Mouse (Mus musculus): ENCODE data around the gene Htra3. TPM values are rescaled to one million over a fixed set of nuclear protein-coding genes. Genes with fewer than 3 reads are reported as not detected.

Gene Htra3
- total and polyA plus RNA-seq, 3 experiments = not detected

DNA sequence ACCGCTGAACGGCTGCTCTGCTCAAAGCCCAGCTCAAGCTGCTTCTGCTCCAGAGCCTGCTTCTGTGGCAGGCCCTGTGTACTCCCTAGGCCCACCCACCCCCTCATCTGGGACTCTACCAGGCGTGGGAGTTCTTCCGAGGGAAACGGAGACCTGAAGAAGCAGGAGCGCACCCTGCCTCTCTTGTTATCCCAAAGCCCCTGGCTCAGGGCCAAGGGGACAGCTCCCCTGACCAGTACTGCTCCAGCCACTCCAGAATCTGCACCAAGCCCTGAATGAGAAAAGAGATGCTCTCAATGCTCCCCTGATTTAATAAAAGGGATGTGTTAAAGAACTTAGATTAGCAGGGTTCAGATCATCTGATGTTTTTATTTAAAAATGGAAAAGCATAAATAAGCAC, 18.4 kb downstream of the Htra3 start:
- H3K36me3 ChIP-seq (ENCODE audit: control insufficient read depth in 1 of 2, insufficient read depth in 2 of 2, low read length in 2 of 2) = no peaks in the 10 kb centered on the region
- H3K4me1 ChIP-seq (ENCODE audit: control insufficient read depth in 1 of 2, insufficient read depth in 2 of 2, low read length in 2 of 2) = no peaks in the 10 kb centered on the region
- no peak for DNase-seq (ENCODE audit: low read depth, low spot score)
- no peaks in the 10 kb centered on the region for H3K27me3 ChIP-seq (ENCODE audit: control insufficient read depth in 1 of 2, insufficient read depth in 2 of 2, low read length in 2 of 2)
- no peaks in the 10 kb centered on the region for H3K9me3 ChIP-seq (replicated peaks; ENCODE audit: insufficient read depth, low read length)
- TF ChIP-seq ZC3H11A (IDR thresholded peaks at IDR 0.05; ENCODE audit: low read depth, low read length) (no peak), RCOR1 (IDR thresholded peaks at IDR 0.05; ENCODE audit: low read depth, low read length) (no peak), POLR2AphosphoS2 (IDR thresholded peaks at IDR 0.05; ENCODE audit: low read length) (no peak), SMC3 (IDR thresholded peaks at IDR 0.05; ENCODE audit: low read depth, low read length) (no peak), POLR2A (IDR thresholded peaks at IDR 0.05; ENCODE audit: control insufficient read depth in 1 of 2, insufficient read depth in 1 of 2, low read depth in 1 of 2, low read length in 2 of 2, poor library complexity in 1 of 2) (no peak), GABPA (IDR thresholded peaks at IDR 0.05; ENCODE audit: low read depth, low read length) (no peak), MYB (IDR thresholded peaks at IDR 0.05; ENCODE audit: low read depth, low read length) (no peak)
- H3K27ac ChIP-seq (ENCODE audit: control insufficient read depth, low read depth, low read length) = no peak overlapping the region
- no peak overlapping the region for H3K9ac ChIP-seq (ENCODE audit: control insufficient read depth, low read depth, low read length, poor library complexity, severe bottlenecking)
- no peak overlapping the region for H3K4me3 ChIP-seq (ENCODE audit: control insufficient read depth in 1 of 2, insufficient read depth in 1 of 2, low read depth in 2 of 2, low read length in 2 of 2)
- H3K79me2 ChIP-seq (ENCODE audit: control insufficient read depth, insufficient read depth, low read length, poor library complexity) = no peaks in the 10 kb centered on the region

DNA sequence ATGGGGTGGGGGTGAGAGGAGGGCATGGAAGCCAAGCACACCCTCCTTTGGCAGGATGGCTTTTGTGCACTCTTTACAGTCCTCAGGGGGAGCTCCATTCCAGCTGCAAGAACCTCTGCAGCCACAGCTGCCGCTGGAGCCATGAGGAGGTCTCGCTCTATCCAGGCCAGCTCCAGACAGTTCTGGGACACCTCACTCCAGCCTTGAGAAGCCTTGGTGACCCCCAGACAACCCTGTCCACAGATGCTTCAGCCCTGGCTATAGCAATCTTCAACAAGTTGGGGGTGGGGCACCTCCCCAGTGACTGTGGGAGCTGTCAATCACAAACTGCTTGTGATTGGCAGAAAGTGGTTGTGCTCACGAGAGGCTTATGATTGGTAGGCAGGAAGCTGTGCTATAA, 20.1 kb downstream of the Htra3 start:
- H3K36me3 ChIP-seq (ENCODE audit: control insufficient read depth in 1 of 2, insufficient read depth in 2 of 2, low read length in 2 of 2) = no peaks in the 10 kb centered on the region
- no peaks in the 10 kb centered on the region for H3K4me1 ChIP-seq (ENCODE audit: control insufficient read depth in 1 of 2, insufficient read depth in 2 of 2, low read length in 2 of 2)
- no peak overlapping the region for H3K4me3 ChIP-seq (ENCODE audit: control insufficient read depth in 1 of 2, insufficient read depth in 1 of 2, low read depth in 2 of 2, low read length in 2 of 2)
- H3K9me3 ChIP-seq (replicated peaks; ENCODE audit: insufficient read depth, low read length) = no peaks in the 10 kb centered on the region
- H3K9ac ChIP-seq (ENCODE audit: control insufficient read depth, low read depth, low read length, poor library complexity, severe bottlenecking) = no peak overlapping the region
- H3K27ac ChIP-seq (ENCODE audit: control insufficient read depth, low read depth, low read length) = no peak overlapping the region
- no peaks in the 10 kb centered on the region for H3K79me2 ChIP-seq (ENCODE audit: control insufficient read depth, insufficient read depth, low read length, poor library complexity)
- no peak for TF ChIP-seq ZC3H11A (IDR thresholded peaks at IDR 0.05; ENCODE audit: low read depth, low read length)
- no peak for TF ChIP-seq MYC (IDR thresholded peaks at IDR 0.05; ENCODE audit: low read depth, low read length)
- no peak for TF ChIP-seq NELFE (IDR thresholded peaks at IDR 0.05; ENCODE audit: low read depth, low read length)
- TF ChIP-seq POLR2AphosphoS5 (IDR thresholded peaks at IDR 0.05; ENCODE audit: borderline replicate concordance, low read depth, low read length) = no peak
- no peak for TF ChIP-seq SMC3 (IDR thresholded peaks at IDR 0.05; ENCODE audit: low read depth, low read length)
- no peak for TF ChIP-seq MAFK (IDR thresholded peaks at IDR 0.05; ENCODE audit: borderline replicate concordance, low read depth, low read length)
- TF ChIP-seq KAT2A (conservative IDR thresholded peaks at IDR 0.05; ENCODE audit: low read depth, low read length) = no peak
- TF ChIP-seq MAX (IDR thresholded peaks at IDR 0.05; ENCODE audit: low read length) = no peak
- no peak for TF ChIP-seq MAZ (IDR thresholded peaks at IDR 0.05; ENCODE audit: low read depth, low read length)
- TF ChIP-seq NRF1 (IDR thresholded peaks at IDR 0.05; ENCODE audit: insufficient read depth, low read depth, low read length, poor library complexity, severe bottlenecking) = no peak
- TF ChIP-seq ZNF384 (IDR thresholded peaks at IDR 0.05; ENCODE audit: low read depth, low read length) = no peak
- no peak for TF ChIP-seq ELF1 (IDR thresholded peaks at IDR 0.05; ENCODE audit: low read depth, low read length)
- no peak for TF ChIP-seq TCF12 (IDR thresholded peaks at IDR 0.05; ENCODE audit: low read depth, low read length)
- no peak for TF ChIP-seq TBP (IDR thresholded peaks at IDR 0.05; ENCODE audit: low read depth, low read length)
- TF ChIP-seq GATA1 (IDR thresholded peaks at IDR 0.05; ENCODE audit: low read depth, low read length) = no peak
- TF ChIP-seq HCFC1 (IDR thresholded peaks at IDR 0.05; ENCODE audit: low read depth, low read length) = no peak
- no peak for TF ChIP-seq USF1 (IDR thresholded peaks at IDR 0.05; ENCODE audit: low read depth, low read length)
- no peak for TF ChIP-seq ETS1 (IDR thresholded peaks at IDR 0.05; ENCODE audit: low read depth, low read length)
- TF ChIP-seq MYB (IDR thresholded peaks at IDR 0.05; ENCODE audit: low read depth, low read length) = no peak
- no peaks in the 10 kb centered on the region for H3K27me3 ChIP-seq (ENCODE audit: control insufficient read depth in 1 of 2, insufficient read depth in 2 of 2, low read length in 2 of 2)
- no peak for DNase-seq (ENCODE audit: low read depth, low spot score)

Measured in MEL (cell line).